Mouse (Mus musculus): ENCODE measurements around the gene Egr2.

Gene Egr2

DNA sequence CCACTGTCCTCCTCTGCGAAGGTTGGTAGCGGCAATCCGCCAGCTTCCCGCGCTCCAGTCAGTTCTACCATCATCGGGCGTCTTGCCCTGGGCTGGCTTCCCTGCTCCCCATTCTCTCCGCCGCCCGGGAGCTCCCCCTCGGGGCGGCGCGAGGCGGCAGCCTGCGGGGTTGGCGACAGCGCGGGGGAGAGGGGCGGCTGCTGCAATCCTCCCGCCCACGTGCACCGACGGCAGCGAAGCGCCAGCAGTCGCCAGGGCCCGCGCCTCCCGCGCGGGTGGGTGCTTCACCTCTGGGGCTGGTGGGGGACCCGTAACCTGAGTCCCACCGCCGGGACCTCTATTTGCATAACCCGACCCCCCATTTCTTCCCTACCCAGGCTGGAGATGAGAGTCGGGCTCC is at the start of gene Egr2:
Gene Egr2 (plus strand): TSS at position 220 of the 400 bp plus-strand sequence.
- no peak for DNase-seq (ENCODE audit: low spot score)

DNA sequence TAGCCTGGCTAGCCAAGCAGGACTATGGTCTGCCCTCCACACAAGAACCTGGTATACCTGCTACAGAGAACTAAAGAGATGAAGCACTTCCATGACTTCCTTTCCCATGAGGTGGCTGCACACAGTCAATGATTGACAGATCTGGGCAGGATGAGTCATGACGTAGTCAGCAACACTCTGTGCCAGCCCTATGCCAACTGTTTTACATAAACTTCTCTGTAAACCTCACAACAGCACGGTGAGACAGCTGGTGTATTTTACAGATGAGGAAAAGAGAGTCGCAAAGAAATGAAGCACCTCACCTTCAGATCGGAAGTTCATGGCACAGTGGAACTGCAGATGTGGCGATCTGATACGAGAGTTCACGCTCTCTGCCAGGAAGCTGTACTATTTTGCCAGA is 47.8 kb upstream of the Egr2 start:
- no peak for DNase-seq (ENCODE audit: low spot score)

DNA sequence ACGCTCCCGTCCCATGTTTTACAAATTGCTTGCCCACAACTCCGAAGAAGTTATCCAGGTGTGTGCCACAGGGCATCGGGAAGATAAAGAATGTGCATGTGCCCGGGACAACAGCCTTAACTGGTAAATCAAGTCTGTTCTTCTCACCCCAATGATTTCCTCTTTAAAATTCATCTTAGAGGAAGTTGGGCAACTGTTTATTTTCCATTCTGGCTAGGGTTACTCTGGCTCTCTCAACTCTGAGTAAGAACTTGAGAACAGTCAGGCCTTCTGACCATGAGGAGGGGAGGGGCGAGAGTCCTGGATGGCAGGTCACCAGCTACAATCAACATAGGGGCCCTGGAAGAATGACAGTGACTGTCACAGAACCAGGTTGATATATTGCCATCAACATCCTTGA is 45.4 kb upstream of the Egr2 start:
- DNase-seq (ENCODE audit: low spot score), result no peak

DNA sequence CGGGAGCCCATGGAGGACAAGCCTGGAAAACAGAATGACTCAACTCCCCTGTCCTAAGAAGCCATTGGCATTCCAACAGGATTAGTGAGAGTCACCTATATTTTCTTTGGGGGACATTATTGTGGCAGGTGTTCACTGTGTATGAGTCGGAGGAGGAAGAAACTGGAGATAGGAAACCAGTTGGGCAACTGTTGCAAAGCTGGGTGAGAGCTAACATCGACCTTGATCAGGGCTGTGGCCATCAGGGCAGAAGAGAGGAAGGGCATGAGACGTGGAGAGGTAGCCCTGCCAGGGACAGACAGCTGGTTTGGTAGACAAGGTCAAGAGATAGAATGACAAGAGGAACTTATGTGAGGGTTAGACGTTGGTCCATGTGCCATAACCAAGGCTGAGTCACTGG is 44.6 kb upstream of the Egr2 start:
- no peak for DNase-seq (ENCODE audit: low spot score)

DNA sequence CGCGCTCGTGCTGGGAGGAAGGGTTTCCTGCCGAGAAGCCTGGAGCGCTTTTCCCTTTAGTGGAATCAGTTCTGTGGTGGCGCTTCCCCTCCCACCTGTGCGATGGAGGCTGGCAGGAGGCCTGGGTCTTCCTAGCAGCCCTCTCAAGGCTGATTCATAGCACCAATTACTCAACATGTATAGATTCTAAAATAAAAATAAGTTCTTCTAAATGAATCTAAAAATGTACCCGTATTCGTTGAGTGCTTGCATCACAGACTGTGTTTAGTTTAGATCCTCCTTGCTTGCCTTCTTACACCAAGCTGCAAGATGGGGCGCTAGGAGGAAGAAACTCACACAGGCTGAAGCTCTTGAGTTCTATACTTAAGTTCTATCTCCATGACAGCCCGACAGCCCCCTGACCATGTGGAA is 43.1 kb upstream of the Egr2 start:
- no peak for DNase-seq (ENCODE audit: low spot score)

DNA sequence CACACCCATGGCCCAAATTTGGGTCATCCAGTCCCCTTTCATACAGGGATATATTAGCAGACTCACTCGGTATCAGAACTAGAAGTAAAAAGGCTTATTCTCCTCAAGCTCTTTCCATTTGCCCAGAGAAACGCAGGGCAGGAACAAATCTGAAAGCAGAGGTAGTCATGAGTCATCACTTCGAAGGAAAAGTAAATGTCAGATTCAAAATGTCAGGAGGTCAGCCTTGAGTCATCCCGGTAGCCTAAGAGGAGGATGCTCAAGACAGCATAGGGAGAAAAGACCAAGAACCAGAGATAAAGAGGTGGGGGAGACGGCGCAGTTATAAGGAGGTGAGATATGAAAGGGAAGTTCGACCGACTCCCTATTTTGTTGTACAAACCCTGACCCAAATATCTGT is 41.7 kb upstream of the Egr2 start:
- no peak for DNase-seq (ENCODE audit: low spot score)

DNA sequence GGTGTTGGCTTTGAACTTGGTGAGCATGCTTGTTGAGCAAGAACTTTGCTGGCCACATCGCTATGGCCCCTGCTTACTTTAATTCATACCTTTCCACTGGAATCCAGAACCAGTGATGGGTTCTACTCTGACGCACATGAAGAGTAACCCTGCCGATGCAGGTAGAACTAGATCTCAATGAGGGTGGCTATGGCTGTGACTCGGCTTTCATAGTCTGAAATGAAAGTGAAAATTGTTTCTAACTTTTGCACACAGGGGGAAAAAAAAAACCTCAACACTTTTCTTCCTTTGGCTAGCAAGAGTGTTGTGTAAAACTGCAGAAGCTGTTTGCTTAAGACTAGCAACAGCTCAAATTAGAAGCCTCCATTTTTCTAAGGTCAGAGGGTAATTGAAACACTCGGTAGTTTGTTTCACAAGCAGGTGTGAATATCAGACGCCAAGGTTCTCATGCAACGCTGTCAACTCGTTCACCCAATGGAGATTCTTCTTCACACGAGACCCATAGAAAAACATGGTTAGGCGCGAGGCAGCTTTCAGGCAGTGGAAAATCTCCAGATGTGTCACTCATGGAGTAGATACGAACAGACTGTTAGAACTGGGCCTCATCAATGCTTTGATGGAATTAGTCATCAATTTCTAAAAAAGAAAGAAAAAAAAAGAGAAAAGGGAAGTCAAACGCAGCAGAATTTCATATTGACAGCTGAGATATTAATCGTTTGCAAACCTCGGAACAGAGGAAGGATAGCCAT is 38.0 kb upstream of the Egr2 start:
- no peak for DNase-seq (ENCODE audit: low spot score)

DNA sequence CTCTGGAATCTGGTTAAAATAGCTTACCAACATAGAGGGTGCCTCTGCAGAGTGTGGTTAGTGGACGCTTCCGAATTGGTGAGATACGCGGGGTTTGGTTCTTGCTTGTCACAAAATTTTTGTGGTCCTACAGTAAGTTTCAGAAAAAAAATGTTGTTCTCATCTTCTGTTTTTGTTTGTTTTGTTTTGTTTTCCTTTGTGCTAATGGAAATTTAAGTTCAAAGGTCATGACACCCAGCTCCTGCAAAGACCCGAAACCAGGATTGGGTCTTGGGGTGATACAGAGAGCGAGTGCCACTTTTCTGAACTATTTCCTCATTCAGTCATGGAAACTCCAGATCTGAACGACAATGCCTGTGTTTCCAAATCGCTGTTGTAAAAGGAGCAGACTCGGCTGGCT is 37.3 kb upstream of the Egr2 start:
- no peak for DNase-seq (ENCODE audit: low spot score)

DNA sequence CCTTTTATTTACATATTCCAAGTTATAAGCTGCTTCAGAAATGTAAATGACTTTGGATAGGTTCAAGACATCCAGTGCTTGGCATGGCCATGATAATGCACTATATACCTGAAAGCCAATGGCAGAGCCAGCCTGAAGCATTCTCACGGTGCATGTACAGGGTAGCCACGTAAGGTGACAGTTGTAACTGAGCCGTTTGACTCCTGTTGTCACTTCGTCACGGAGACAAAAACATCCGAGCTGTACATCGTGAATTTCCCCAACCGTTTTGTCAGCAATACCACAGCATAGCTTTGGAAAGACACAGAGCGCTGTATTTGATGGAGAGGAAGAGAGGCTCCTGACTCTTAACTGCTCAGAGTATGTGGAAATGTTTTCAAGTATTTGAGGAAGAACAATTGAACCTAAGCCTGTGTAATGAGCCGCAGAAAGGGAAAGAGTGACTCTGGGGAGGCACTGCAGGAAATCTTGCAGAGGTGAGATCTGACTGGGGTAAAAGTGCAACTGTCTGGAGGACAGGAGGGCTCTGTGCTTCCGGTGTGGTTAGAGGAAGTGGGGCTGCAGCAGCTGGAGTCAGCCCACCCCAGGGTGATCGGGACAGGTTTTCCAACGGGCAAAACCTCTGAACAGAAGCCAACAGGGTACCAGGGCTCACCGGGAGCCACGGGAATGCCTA is 31.8 kb upstream of the Egr2 start:
- DNase-seq (ENCODE audit: low spot score), result no peak

DNA sequence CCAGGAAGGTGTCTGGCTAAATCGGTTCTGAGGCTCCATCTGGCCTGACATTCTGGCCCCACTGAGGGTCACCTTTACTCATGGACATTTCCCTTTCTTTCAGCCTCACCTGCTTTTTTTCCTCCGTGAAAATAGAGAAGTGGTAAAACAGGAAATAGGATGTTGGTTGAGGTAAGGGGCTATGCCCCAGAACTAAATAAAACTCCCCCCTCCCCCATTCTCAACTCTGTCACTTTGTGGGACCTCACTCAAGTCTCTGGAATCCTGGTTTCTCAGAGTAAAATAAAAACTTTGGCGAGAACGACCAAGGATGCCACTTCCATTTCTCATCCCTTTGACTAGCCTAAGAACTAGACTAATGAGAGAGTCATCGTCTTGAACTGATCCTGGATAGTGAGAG is 31.2 kb upstream of the Egr2 start:
- DNase-seq (ENCODE audit: low spot score), result no peak

DNA sequence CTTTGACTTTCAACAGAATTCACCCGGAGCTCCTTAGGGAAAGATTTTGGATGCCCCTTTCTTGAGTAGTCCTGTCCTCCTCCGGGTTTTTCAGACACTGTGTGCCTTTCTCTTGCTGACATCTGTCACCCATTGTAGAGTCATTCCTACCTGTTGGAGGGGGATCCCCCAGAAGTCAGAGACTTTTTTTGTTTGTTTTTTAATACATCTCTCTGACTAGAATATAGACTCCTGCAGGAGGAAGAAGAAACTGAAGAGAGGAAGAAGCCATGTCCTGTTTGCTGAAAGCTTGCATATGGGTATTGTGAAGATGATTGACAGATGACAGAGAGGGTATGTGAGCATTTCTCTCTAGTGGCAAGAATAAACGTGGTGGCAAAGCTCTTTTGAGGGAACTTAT is 30.0 kb upstream of the Egr2 start:
- no peak for DNase-seq (ENCODE audit: low spot score)

DNA sequence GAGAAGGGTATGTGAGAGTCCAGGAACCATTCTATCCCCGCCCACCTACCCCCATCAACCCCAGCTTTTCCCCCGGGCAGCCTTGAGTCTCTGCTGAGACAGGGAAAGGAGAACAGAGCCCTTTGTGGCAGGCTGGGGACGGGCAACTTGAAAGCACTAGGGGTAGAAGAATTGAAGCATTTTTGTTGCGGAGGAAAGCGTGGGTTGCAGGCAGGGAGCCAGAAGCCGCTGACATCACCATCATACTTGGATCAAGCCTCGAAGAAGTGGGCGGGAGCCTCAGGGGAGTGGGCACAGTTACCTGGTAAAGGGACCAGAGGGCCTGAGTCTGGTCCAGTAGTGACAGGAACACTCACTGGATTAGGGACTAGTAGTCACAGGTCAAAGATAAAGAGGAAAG is 23.1 kb upstream of the Egr2 start:
- DNase-seq (ENCODE audit: low spot score), result no peak

DNA sequence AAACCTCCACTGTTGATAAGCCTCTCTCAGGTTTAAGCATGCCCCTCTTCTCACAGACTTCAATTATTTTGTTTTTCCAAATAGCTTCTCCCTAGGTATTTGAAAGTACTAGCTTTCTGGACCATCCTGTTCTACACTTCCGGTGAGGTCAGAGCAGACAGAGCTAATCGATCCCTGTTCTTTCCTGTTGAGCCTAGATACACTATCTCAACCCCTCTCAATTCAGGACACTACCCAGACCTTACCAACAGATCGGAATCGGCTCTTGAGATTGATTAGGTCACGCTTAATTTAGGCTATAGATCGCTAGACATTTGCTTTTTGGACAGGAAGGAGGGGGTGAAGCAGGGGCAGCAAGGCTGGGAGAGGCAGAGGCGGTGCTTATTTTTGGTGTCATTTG is 22.4 kb upstream of the Egr2 start:
- no peak for DNase-seq (ENCODE audit: low spot score)

DNA sequence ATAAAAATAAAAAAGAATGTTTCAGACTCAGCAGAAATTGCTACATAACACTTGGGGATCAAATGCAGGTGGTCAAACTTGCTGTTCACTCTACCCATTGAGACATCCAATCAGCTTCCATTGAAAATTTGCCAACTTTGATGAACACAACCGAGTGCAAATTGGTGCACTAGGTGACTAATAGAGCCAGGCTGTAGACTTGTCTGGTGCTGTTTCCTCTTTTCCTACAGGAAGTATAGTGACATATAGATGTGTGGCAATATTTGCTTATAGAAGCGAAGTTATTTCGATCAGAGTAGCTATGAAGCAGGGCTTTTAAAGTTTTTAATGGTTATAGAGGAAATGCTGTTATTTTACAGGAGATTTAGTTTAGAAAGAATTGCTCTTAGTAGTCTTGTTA is 16.5 kb upstream of the Egr2 start:
- DNase-seq (ENCODE audit: low spot score), result no peak

DNA sequence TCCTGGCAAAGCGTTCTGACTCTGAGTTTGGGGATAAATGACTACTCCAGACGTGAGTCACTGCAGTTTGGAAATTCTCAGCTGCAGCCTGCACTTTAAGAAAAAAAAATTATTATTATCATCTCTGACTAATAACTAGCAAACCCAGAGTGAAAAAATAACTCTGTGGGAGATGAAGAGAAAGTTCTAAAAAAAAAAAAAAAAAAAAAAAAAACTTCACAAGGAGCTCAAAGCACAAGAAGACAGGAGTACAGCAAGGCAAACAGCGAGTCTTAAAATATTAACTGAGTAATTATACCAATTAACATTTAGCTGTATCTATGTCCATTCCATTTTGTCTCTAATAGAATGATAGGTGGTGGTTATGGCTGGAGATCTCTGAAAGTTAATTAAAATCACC is 11.1 kb upstream of the Egr2 start:
- DNase-seq (ENCODE audit: low spot score), result no peak

DNA sequence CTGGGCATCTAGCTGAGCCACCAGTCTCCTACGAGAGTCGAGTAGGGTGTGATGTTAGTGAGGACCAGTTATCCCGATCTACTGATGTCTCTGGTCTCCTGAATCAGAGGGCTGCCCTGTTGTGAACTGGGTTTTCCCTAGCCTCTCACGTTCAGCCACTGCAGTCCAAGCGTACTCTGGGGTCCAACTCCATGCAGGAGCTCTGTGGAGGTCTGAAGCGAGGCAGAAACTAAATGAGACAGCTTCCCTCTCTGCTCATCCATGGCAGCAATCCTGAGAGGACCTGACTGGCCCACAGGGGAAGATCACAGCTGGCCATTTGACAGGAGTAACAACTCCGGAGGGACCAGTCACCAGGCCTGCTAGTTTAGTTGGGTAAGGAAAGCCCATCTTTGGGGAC is 10.6 kb upstream of the Egr2 start:
- no peak for DNase-seq (ENCODE audit: low spot score)

DNA sequence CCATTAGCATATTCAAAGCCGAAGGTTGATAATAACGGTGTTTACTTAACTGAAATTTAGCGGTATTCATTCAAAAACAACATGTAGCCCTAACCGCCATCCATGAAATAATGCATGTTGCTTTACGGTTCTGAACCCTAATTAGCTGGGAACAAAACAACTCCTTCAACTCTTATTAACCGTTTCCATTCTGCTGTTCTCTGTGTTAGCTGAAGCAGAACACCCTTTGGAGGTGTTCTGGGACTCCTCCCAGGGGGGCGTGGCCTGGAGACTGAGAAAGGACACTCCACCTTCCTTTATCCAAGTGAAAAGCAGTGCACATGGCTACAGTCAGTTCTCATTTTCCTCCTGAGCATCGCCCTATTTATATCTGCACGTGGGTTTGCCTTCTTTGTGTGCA is 8.8 kb upstream of the Egr2 start:
- DNase-seq (ENCODE audit: low spot score), result no peak

DNA sequence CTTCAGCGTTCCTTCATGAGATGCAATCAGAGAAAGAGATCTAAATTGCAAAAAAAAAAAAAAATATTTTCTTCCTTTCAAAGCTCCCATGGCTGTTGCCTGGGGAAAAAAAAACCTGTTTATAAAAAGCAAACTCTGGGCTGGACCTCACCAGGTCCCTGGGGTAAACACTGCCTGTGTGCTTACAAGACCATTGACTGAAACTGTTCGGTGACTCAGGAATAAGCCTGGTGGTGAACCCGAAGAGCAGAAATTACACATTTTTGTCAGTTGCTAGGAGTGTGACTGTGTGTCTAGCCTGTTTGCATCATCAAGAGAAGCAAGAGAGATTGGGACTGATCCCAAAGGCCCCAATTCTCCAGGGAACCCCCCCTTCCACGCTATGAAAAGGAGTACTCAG is 5.5 kb upstream of the Egr2 start:
- DNase-seq (ENCODE audit: low spot score), result no peak

DNA sequence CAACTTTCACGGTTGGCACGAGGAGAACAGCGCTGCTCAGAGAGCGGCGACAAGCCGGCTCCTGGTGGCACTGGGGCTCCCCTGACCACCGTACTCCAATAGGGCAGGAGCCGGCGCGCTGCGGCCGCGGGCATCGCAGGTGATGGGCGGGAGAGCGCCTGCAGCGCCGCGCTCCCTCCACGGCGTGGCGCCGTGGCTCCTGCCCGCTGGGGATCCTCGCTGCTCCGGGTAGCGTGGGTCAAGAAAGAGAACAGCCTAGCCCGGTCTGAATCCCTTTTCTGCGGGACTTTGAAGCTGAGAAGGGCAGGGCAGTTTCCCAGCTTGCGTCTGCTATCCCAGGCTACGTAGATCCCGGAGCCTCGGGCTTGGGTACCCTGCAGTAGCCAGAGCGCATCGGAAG is 697 bp downstream of the Egr2 start:
- no peak for DNase-seq (ENCODE audit: low spot score)

DNA sequence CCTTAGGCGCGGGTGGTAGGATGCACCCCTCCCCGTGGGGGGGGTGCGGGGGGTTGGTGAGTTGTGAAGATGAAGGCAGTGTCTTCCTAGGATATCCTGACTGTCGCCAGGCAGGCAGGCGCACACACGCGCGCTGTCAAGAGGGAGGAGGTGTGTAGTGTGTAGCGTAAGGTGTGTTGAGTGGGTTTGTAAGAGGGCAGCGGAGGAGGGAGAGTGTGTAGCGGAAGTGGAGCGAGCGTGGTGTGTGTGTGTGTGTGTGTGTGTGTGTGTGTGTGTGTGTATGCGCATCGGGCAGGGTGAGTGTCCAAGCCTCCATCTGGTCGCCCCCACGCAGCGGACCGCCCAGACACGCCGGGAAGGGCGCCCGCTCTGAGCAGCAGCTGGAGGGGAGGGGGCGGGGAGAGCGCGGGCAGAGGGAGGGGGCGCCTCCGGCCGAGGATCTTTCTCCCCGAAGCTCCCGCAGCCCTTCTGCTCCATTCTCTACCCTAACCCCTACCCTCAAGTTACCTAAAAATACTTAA is 1.4 kb downstream of the Egr2 start:
- no peak for DNase-seq (ENCODE audit: low spot score)

DNA sequence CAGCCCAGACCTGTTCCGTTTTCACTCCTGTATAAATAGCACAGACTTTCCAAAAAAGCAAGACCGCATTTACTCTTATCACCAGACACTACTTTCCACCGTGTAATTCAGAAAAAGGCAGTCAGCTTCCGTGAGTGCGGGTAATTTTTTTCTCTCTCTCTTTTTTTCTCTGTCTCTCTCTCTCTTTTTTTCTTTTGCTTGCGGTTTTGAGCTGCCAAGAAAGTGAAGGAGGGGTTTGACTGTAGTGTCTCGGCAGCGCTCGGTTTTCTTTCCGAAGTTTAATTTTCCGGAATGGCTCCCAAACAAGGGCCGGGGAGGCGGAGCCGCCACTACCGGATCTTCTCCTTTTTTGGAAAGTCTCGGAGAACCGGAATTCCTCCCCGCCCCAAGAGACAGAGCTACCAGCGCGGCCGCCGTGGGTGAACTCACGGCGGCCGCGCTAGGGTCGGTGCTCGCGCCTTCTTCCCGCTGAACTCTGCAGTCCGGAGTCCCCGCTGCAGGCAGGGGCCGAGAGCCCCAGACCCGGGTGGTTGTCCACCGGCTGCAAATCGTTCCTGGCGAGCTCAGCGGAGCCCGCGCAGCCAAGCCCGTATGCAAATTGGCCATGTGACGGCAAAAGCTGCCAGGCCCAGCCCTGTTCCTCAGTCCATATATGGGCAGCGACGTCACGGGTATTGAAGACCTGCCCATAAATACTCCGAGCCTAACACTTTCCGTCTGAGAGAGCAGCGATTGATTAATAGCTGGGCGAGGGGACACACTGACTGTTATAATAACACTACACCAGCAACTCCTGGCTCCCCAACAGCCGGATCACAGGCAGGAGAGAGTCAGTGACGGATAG is 2.1 kb downstream of the Egr2 start:
- peak; percentile 86 for DNase-seq (ENCODE audit: low spot score)

DNA sequence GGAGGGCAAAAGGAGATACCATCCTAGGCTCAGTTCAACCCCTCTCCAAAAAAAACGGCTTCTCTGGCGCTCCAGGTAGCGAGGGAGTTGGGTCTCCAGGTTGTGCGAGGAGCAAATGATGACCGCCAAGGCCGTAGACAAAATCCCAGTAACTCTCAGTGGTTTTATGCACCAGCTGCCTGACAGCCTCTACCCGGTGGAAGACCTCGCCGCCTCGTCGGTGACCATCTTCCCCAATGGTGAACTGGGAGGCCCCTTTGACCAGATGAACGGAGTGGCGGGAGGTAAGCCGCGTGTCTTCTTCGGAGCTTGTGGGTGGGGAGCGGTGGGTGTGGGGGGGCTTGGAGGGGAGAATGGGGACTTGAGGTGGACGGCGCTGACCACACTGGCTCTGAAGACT is 2.8 kb downstream of the Egr2 start:
- no peak for DNase-seq (ENCODE audit: low spot score)

Measured in layer of hippocampus, adult 9-10 months (tissue).